Mouse (Mus musculus) lung, embryonic 16.5 days (tissue): ENCODE data around the gene Tspan17. TPM values are rescaled to one million over a fixed set of nuclear protein-coding genes. Genes with fewer than 3 reads are reported as not detected.

Source experiments
- ATAC-seq: fragments of 200-750 bp; cut with Nextera tagmentation; 2 replicates; pipeline ENCODE4 v1.8.0; 2017; ENCODE audit warnings: low read depth, mild to moderate bottlenecking, moderate library complexity
- H3K27ac ChIP-seq: fragments of 300-500 bp; sonication (generic); 2 replicates; pipeline ENCODE4 v1.5.1; 2014; ENCODE audit warnings: mild to moderate bottlenecking, control low read depth, low read length
- H3K27me3 ChIP-seq: fragments of 300-500 bp; sonication (generic); 2 replicates; pipeline ENCODE4 v1.6.1; 2014; ENCODE audit warnings: low read depth, low read length, mixed read lengths; ENCODE audit not compliant: control insufficient read depth, insufficient read depth
- H3K36me3 ChIP-seq: fragments of 300-500 bp; sonication (generic); 2 replicates; pipeline ENCODE4 v1.6.1; 2014; ENCODE audit warnings: low read length; ENCODE audit not compliant: control insufficient read depth, insufficient read depth
- H3K4me1 ChIP-seq: fragments of 300-500 bp; sonication (generic); replicated peaks from 2 replicates; pipeline ENCODE4 v1.6.1; 2014; ENCODE audit warnings: low read length, mixed read lengths; ENCODE audit not compliant: control insufficient read depth, insufficient read depth
- H3K4me2 ChIP-seq: fragments of 300-500 bp; sonication (generic); 2 replicates; pipeline ENCODE4 v1.6.1; 2014; ENCODE audit warnings: low read depth, low read length, control low read depth
- H3K4me3 ChIP-seq: fragments of 300-500 bp; sonication (generic); 2 replicates; pipeline ENCODE4 v1.5.1; 2014; ENCODE audit warnings: mild to moderate bottlenecking, low read length, control low read depth
- H3K9ac ChIP-seq: fragments of 300-500 bp; sonication (generic); 2 replicates; pipeline ENCODE4 v1.6.1; 2014; ENCODE audit warnings: low read length, control low read depth
- H3K9me3 ChIP-seq: fragments of 300-500 bp; sonication (generic); 2 replicates; pipeline ENCODE4 v1.6.1; 2016; ENCODE audit warnings: low read length; ENCODE audit not compliant: control insufficient read depth
- WGBS: fragments of 180-500 bp; shearing (Covaris S2); extraction: QIAGEN DNeasy Blood & Tissue Kit; methylation state at CpG from one replicate; pipeline ENCODE4 v1.1.7; 2014; 5-methylcytosine and 5-hydroxymethylcytosine counted together
- polyA plus RNA-seq: library from polyadenylated mRNA; unstranded; fragments of >200 nt; fragmentation: Nextera tagmentation; extraction: Ambion mirVana; gene quantifications from 2 replicates; pipeline ENCODE4 v1.2.1, GENCODE M21; 2015

The Tspan17 gene
- polyA plus RNA-seq, 1 experiment from 2014 or later: 21.0 TPM

GRCm38 (mm10) chr13:54821106-54821505, 31.9 kb downstream of the Tspan17 start:
- H3K27ac ChIP-seq: no peak overlapping the region

GRCm38 (mm10) chr13:54821931-54822330, 32.8 kb downstream of the Tspan17 start:
- Histone ChIP-seq H3K4me3 (no peak overlapping the region), H3K27me3 (no peaks in the 10 kb centered on the region), H3K36me3 (no peaks in the 10 kb centered on the region), H3K27ac (no peak overlapping the region), H3K4me1 (no peaks in the 10 kb centered on the region; the same call in 1 of the 2 replicates), H3K9ac (no peak overlapping the region), H3K4me2 (no peak overlapping the region), H3K9me3 (no peaks in the 10 kb centered on the region)
- 70% methylated on average over 2 of the region's 2 CpGs for WGBS
- ATAC-seq: no peak

More at GRCm38 (mm10) chr13:54821106-54821505, 31.9 kb downstream of the Tspan17 start:
- ATAC-seq: no peak
- Histone ChIP-seq H3K4me1 (no peaks in the 10 kb centered on the region; the same call in 1 of the 2 replicates), H3K27me3 (no peaks in the 10 kb centered on the region), H3K36me3 (no peaks in the 10 kb centered on the region), H3K9me3 (no peaks in the 10 kb centered on the region), H3K4me2 (no peak overlapping the region), H3K9ac (no peak overlapping the region), H3K4me3 (no peak overlapping the region)
- WGBS: 68% methylated on average over 4 of the region's 4 CpGs

GRCm38 (mm10) chr13:54824111-54824931, 35.1 kb downstream of the Tspan17 start:
- H3K4me3 ChIP-seq: peak overlapping the region; percentile 14; the same call in 1 of the 2 replicates
- H3K9me3 ChIP-seq: no peaks in the 10 kb centered on the region
- H3K36me3 ChIP-seq: no peaks in the 10 kb centered on the region
- peak overlapping the region; percentile 45 for H3K4me2 ChIP-seq
- H3K9ac ChIP-seq: no peak overlapping the region
- H3K4me1 ChIP-seq: no peaks in the 10 kb centered on the region; the same call in 1 of the 2 replicates
- H3K27me3 ChIP-seq: no peaks in the 10 kb centered on the region
- WGBS: 16% methylated on average over 25 of the region's 25 CpGs
- H3K27ac ChIP-seq: no peak overlapping the region
- ATAC-seq: peak; percentile 56

GRCm38 (mm10) chr13:54827992-54828391, 38.8 kb downstream of the Tspan17 start:
- H3K9me3 ChIP-seq: no peaks in the 10 kb centered on the region
- H3K4me2 ChIP-seq: no peak overlapping the region

GRCm38 (mm10) chr13:54828508-54828907, 39.3 kb downstream of the Tspan17 start:
- H3K9me3 ChIP-seq: no peaks in the 10 kb centered on the region
- H3K9ac ChIP-seq: no peak overlapping the region
- no peaks in the 10 kb centered on the region; the same call in 1 of the 2 replicates for H3K4me1 ChIP-seq
- no peak overlapping the region for H3K27ac ChIP-seq
- H3K4me2 ChIP-seq: no peak overlapping the region
- no peak overlapping the region for H3K4me3 ChIP-seq
- no peaks in the 10 kb centered on the region for H3K27me3 ChIP-seq
- peak; percentile 43; the same call in 1 of the 2 replicates for ATAC-seq
- 55% methylated on average over 6 of the region's 6 CpGs for WGBS
- no peaks in the 10 kb centered on the region for H3K36me3 ChIP-seq

More at GRCm38 (mm10) chr13:54827992-54828391, 38.8 kb downstream of the Tspan17 start:
- ATAC-seq: no peak
- Histone ChIP-seq H3K36me3 (no peaks in the 10 kb centered on the region), H3K4me3 (no peak overlapping the region), H3K9ac (no peak overlapping the region), H3K4me1 (no peaks in the 10 kb centered on the region; the same call in 1 of the 2 replicates), H3K27me3 (no peaks in the 10 kb centered on the region), H3K27ac (no peak overlapping the region)
- 45% methylated on average over 7 of the region's 7 CpGs for WGBS

- Histone ChIP-seq H3K9me3 (no peaks in the 10 kb centered on the region), H3K36me3 (no peaks in the 10 kb centered on the region), H3K4me1 (no peaks in the 10 kb centered on the region; the same call in 1 of the 2 replicates), H3K27me3 (no peaks in the 10 kb centered on the region), H3K9ac (no peak overlapping the region), H3K4me2 (no peak overlapping the region), H3K27ac (no peak overlapping the region), H3K4me3 (no peak overlapping the region)
- 4% methylated on average over 13 of the region's 13 CpGs for WGBS
- no peak for ATAC-seq
These were observed 40.3 kb downstream of the Tspan17 start for GRCm38 (mm10) chr13:54829450-54829849.

- Histone ChIP-seq H3K9me3 (no peaks in the 10 kb centered on the region), H3K4me1 (peaks cover 15% of the 10 kb centered on the region), H3K36me3 (no peaks in the 10 kb centered on the region), H3K9ac (no peak overlapping the region), H3K27me3 (no peaks in the 10 kb centered on the region), H3K4me2 (no peak overlapping the region), H3K27ac (no peak overlapping the region), H3K4me3 (no peak overlapping the region)
- WGBS: 73% methylated on average over 14 of the region's 14 CpGs
- ATAC-seq: no peak
These were observed 47.3 kb downstream of the Tspan17 start for GRCm38 (mm10) chr13:54836351-54837030.

- H3K9ac ChIP-seq: no peak overlapping the region
- ATAC-seq: peak; percentile 43; the same call in 1 of the 2 replicates
- no peak overlapping the region for H3K27ac ChIP-seq
- 43% methylated on average over 5 of the region's 5 CpGs for WGBS
- H3K4me3 ChIP-seq: no peak overlapping the region
- H3K36me3 ChIP-seq: no peaks in the 10 kb centered on the region
- no peaks in the 10 kb centered on the region for H3K27me3 ChIP-seq
- peak overlapping the region; percentile 40; the same call in 1 of the 2 replicates for H3K4me2 ChIP-seq
- peaks cover 15% of the 10 kb centered on the region for H3K4me1 ChIP-seq
- H3K9me3 ChIP-seq: no peaks in the 10 kb centered on the region
These were observed 47.9 kb downstream of the Tspan17 start for GRCm38 (mm10) chr13:54837061-54837460.

- H3K4me2 ChIP-seq: peak overlapping the region; percentile 40
- no peaks in the 10 kb centered on the region for H3K27me3 ChIP-seq
- peaks cover 15% of the 10 kb centered on the region for H3K4me1 ChIP-seq
- H3K27ac ChIP-seq: no peak overlapping the region
- 19% methylated on average over 9 of the region's 9 CpGs for WGBS
- H3K9ac ChIP-seq: no peak overlapping the region
- peak; percentile 64; the same call in 1 of the 2 replicates for ATAC-seq
- H3K4me3 ChIP-seq: no peak overlapping the region
- H3K9me3 ChIP-seq: no peaks in the 10 kb centered on the region
- no peaks in the 10 kb centered on the region for H3K36me3 ChIP-seq
These were observed 48.3 kb downstream of the Tspan17 start for GRCm38 (mm10) chr13:54837471-54837889.
